Mouse (Mus musculus) forelimb bud, embryonic 11.5 days (tissue): ENCODE results near the gene Nova1.

Experiments used
- DNase-seq: peaks from one replicate; pipeline ENCODE4 v3.0.0-alpha.2; 2012; ENCODE audit warnings: low read depth, low spot score

Nova1 gene

DNA sequence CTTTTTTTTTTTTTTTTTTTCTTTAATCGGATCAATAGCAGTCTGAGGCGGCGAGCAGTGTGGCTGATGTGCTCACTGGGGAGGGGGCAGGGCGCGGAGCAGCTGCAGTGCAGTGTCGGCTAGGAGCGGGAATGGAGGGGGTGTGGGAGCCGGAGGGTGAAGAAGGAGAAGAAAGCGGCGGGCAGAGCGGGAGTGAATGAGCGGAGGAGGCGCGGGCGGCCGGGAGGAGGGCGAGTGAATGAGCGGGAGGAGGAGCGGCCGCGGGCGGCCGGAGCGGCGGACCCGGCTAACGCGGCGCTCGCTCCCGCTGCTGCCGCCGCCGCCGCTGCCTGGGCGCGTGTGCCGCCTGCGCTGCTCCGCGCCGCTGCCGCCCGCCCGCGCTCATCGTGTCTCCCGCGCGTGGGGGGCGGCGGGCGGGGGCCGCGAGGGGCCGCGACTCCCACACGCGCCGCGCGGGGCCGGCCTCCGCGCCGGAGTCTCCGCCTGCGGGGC lies at the start of gene Nova1:
Nova1 (minus strand) TSS at position 74 of the 492 bp plus-strand sequence.
- DNase-seq: peak; percentile 60

DNA sequence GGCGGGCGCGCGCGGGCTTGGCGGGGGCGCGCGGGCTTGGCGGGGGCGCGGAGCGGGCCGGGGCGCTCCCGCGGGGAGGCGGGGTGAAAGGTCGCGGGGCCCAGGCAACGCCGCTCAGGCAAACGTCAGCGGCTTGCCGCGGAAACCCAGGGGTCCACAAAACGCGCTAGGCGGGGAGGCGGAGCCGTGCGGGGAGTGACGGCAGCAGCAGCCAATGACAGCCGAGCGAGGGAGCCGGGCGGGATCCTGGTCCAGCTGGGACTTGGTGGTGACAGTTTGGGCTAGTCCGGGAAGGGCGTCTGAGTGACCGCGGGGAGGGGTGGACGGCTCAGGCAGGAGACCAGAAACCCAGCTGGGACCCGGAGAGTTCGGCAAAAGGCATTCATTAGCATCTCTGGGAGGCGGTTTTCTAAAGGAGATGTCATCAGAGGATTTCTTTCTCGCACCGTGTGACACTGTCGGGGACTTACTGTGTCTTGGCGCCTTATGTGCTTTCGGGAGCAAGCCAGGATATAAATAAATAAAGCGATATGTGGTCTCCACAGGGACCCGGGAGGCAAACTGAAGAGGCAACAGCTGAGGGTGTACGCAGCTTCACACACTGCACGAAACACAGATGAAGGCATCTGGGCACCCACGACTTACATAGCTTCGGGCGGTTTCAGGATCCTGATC lies 756 bp upstream of the Nova1 start:
- peak; percentile 91 for DNase-seq

DNA sequence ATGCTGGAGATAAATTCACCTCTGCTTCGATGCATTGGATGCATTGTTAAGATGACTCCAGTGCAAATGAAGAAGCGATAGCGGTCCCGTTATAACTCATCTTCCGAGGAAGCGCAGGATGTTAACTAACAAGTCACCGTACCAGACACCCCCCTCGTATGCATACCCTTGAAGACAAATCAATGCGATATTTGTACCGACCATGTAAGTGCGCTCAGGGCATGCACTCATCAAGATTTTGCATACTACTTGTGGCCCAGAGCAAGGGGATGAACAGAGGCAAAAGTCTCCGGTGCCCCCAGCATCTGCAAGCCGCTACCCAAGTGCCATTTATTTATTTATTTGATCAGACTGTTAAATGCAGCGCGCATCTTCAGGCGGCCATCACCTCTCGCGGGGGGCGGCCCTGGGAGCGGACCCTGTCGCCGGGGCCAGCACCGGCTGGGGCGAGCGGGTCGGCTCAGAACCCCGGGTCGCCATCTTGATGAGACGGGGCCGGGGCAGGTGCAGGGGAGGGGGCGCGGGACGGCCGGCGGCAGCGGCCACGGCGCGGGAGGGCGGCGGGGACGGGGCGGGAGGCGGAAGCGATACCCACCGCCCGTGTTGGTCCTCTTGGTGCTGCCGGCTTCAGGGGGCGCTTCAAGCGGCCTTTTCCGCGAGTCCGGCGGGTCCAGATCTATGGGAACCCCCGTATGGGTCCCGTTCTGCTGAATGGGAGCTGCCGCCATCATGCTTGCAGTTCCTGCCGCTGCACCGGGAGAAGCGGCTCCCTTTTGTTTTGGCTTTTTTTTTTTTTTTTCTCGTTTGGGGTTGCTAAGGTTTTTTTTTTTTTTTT lies 491 bp downstream of the Nova1 start:
- peak; percentile 36 for DNase-seq

DNA sequence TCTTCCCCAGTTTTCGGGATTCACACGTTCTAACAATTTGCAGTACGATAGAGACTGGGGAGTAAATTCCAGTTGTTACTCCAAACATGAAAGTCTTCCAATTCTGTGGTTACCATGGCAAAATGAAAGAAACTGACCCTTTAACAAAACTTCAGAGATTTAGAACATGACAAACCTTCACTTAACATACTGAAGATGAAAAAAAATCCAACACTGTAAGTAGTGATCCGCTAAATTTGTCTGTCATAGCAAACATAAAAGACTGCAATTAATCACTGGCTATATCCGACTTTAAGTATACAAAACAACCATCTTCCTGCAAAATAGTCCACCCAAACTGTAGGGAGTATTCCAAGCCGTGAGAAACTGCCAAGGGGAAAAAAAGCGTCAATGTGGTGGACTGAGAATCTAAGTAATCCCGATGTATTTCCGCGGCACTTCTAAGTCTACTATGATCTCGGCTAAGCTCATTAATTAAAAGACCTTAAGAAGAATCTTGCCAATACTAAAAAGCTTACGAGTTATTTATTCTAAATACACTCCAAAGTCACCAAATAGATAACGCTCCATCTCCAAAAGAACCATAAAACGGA lies 1.4 kb downstream of the Nova1 start:
- no peak for DNase-seq

DNA sequence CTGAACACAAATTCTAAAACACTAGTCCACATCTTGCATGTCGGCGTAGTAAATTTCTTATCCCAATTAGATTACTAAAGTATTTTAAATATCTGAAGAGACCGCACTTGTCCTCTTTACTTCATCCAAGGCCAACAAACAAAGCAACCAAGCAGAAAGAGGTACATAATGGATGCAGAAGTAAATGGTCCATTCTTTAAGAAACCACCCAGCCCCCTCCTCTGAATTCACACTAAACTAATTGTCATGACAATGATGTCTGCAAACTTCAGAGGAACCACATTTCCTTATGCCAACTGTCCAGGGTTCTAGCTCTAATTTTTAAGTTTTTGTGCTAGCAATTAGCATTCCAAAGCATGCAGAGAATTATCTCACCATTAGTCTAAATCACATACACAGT lies 2.4 kb downstream of the Nova1 start:
- DNase-seq: no peak

DNA sequence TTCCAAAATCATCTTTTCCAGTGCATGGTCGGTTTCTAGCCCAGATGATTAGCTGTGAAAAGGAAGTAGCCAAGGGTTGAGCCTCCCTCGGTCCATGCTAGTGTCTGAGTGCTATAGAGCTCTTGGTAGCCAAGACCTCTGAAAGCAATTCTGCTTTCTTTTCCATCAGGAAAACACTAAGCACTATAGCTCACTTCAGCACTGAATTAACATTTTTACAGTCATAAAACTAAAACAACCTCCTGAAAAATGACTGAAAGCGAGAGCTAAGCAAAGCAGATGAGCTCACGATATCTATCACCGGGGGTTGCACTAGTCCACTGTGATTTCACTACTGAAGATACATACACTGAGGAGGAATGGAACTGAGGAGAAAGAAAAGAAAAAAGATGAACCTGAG lies 3.0 kb downstream of the Nova1 start:
- no peak for DNase-seq

DNA sequence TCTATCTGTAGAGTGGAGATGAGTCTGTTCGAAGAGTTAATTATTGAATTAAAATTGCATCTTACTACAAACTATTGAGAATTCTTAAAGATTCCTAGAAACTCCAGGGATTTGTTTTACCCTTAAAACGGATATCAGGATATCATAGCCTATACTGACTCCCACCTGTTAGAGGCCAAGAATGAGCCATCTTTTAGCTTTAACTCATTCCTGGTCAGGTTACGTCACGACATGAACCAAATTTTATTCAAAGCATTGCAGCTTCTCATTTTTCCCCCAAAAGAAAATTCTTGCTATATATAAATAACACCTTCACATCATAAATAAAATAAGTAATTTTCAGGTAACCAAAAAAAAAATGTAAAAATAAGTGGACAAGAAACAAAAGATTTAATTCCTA lies 3.9 kb downstream of the Nova1 start:
- no peak for DNase-seq

DNA sequence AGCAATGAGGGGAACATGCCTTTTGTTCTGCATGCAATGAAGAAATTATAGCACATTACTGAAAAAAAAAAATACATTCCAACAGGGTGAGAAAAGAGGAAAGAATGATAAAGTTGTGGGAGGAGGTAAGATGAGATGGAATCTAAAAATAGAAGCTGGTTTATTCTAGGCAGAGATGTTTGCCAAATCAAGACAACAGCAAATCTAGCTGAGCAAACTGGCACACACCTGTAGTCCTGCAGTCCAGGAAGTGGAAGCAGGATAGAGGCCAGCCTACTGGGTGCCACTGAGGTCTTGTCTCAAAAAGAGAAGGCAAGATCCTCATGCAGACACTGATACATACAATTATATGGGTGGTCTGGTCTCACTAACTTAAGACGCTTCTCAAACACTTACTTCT lies 17.4 kb downstream of the Nova1 start:
- DNase-seq: no peak

DNA sequence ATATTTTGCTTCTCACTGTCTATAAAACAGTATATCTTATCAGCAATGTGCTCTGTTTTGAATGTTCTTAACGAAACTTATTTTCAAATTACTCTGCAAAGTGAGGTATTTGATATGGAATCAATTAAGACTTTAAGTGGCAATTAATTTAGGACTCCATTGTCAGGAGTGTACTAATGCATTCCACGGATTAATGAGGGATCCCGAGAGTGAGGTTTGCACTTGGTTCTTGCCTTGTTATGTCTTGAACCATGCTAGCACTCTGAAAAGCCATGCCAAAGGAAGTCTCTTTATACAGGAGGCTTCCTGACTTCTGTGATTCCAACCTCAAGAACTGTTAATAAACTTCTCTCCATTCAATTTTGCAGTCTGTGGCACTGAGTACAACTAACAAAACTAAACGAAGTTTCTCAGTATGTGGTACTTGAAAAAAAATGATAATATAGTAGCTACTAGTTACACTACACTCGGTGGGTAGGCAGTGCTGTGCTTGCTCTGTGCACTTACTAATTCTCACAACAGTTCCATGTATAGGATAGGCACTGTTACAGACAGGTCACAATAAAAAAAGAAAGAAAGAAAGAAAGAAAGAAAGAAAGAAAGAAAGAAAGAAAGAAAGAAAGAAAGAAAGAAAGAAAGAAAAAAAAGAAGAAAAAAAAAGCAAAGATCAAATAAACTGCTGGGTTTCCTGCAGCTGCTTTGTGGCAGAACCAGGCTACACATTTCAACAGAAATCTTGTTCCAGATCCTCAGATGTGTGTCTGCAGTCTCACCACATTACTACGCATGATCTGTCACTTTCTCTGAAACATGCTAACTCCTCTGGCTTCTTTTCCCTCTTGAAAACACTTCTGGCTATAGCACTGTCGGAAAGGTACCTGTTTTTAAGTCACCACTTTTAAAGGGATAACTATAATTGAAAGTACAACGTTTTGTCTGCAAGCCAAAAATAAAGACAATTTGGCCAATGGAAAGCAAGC lies 36.1 kb downstream of the Nova1 start:
- DNase-seq: no peak

DNA sequence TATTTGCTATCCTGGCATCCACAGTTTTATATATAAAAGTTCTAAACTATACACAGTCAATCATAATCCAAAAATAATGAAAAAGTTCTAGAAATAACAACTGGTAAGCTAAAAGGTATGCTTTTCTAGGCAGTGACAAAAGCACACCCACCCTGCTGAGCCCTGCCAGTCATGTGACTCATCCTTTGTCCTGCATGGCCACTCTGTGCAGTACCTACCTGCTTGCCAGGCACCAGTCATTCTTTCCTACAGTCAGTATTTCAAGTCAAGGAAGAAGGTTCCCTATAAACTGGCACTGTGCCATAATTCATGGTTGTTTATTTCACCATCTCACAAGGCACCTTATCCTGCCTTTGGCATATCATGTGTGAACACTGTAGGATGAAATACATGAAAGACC lies 37.2 kb downstream of the Nova1 start:
- no peak for DNase-seq

DNA sequence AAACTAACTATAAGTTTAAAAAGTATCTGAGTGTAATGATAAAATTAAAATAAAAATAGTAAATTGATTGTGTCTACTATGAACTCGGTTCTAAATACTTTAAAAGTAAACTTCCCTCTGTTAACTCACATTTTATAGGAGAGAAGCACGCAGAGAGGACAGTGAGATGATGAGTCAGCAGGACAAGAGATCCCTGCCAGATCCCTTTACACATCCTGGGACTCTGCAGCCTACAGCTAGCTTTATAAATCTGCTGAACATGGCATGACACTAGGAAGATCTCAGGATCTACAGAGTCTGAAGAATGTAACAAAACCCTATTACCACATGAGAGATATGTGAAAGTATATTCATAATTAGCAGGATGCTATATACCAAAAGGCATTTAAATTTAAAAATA lies 37.7 kb downstream of the Nova1 start:
- no peak for DNase-seq

DNA sequence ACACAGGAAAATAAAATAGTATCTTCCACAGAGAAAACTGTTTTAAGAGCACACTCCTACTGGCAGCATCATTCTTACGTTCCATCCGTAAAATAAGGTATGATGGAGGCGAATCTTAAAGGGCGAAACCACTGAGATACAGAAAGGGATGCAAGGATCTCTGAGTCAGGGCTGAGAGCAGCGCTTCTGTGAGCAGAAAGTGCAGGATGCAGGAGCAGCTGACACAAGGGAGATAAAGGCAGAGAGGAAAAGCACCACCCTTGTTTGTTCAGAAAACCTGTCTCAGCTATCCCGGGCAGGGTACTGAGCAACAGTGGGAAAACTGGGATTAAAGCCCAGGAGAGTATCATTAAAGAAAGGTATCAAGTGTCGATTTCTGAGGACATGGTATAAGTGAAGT lies 59.3 kb downstream of the Nova1 start:
- DNase-seq: no peak

DNA sequence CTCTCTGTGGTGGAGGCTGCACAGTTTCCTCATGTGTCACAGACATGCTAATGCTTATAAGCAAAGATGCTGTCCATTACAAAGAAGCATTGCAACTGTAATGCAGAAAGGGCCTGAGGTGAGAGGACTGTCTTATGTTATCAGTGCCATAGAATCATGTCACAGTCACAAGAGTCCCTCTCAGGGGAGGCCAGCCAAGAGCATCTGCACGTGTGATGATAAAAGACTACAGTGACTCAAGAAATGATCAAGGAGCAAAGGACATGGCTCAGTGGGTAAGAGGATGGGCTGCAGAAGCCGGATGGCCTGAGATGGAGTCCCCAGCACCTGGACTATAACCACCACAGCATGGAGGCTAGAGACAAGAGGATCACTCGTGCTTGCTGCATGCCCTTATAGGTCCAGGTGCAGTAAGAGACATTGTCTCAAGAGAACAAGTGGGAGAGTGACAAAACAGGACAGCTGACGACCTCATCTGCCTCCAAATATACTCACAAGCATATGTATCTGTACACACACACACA lies 64.3 kb downstream of the Nova1 start:
- no peak for DNase-seq

DNA sequence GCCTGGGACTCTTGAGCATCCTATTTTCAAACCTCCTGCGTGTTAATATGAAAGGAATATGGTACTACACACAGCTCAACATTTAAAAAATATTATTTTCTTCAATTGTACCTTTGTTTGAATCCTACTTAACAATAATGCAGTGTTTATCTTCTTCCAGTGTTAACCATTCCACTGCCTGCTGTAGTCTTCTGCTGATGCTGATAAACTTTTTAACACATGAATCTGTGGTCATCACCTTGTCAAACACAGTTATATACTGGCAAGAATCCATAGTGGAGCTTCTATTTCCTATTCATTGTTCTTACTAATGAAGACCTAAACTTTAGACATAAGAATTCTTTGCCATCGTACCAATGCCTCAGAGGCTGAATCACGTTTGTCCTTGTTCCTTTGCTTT lies 65.6 kb downstream of the Nova1 start:
- DNase-seq: no peak

DNA sequence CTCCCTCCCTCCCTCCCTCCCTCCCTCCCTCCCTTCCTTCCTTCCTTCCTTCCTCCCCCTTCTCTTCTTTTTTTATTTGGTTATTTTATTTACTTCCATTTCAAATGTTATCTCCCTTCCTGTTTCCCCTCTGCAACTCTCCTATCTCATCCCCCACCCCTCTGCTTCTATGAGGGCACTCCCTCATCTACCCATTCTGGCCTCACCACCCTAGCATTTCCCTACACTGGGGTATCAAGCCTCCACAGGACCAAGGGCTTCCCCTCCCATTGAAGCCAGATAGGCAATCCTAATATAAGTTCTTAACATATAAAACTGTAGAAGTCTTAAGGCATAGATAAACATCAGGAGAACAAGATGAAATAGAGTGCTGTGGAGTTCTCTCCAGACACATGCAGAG lies 85.5 kb downstream of the Nova1 start:
- no peak for DNase-seq

DNA sequence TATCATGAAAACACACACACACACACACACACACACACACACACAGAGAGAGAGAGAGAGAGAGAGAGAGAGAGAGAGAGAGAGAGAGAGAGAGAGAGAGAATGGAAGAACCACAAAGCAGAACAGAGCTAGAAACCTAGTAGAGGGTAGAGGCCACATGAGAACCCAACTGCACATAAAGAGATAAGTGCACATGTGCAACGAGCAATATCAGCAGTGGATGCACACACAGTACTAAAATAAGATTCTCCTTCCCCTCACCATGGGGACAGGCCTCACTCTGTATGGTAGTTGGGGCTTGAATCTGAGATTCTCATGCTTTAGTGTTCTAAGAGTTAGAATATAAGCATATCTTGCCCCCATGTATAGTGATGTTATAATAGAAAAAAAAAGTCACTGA lies 86.8 kb downstream of the Nova1 start:
- no peak for DNase-seq

DNA sequence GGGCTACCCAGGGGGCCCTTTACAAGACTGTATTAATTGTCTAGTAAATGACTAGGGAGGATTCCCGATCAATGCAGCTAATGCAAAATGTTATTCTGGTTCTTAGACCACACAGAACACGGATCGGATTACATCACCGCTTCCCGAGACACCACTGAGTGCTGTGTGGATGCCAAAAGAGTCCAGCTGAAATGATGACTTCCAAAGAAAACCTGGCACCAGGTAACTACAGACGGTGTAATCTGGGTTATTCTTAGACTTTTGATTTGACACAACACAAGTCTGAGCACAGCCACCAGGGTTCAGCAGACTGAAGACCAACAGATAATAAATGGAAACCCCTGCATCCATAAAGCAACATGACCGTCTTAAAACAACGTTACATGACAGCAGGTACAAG lies 96.8 kb downstream of the Nova1 start:
- no peak for DNase-seq

DNA sequence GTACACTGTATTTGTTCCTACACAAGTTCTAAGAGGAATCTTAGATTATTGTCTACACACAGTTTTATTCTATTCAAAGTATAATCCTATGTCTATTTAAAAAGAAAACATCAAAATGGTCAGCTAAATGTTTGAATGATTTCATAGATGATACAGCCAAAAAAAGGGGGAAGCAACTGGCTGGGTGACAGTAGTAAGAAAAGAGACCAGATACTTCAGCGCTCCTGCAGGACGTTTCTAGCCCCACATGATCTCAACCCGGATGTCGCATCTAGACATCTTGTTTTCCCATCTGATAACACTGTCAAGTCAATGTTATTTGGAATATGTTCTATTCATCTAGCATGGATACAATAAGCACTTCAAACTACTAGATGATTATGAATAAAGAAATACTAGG lies 99.7 kb downstream of the Nova1 start:
- no peak for DNase-seq

DNA sequence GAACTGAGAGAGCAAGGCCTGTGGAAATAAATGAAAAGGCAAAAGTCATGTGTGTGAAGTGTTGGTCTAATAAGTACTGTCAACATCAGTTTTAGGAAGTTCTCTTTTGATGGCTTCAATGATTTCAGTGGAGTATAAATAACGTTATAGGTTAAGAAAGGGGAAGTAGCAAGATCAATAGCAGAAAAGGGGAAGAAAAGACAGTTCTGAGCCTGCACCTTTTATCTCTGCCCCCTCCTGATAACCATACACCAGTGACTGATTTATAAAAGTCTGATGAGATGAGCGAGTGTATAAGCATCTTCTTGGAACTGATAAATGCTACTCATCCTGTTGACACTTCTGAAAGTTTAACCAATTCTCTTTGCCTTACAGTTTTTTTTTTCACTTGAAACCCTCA lies 108.6 kb downstream of the Nova1 start:
- DNase-seq: no peak

DNA sequence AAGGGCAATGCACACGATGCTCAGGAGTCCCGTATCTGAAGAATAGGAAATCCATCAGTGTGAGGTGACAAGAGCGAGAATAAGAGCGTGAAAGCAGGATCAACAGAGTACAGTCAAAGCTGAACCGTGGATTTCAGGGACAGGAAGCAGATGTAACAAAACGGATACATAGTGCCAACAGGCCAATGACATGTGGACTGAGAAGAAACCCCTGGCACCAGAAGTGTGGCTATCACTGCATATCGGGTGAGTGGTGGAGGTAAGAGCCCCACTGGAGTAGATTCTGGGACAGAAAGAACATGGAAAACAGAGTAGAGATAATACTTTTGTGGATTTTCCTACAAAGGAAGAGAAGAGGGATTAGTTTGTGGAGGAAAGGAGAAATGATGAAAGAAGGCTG lies 109.3 kb downstream of the Nova1 start:
- DNase-seq: no peak

DNA sequence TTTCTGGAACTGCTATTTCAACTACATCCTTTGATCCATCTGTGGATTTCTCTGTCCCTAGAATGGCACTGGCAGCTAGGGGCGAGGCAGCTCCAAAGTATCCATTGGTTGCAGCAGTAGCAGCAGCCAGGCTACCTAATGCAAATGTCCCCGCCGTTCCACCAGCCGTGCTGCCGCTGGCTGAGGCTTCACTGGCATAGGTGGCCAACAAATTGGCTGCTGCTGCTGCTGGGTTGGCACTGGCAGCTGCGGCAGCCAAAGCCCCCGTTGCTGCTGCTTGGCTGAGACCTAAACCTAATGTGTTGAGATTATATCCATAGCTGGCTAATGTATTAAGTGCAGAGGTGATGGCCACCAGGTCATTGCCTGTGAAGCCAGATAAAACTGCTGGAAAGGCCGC lies 118.5 kb downstream of the Nova1 start:
- DNase-seq: no peak
